Mouse (Mus musculus): ENCODE results near the gene Ctxn1. TPM values are rescaled to one million over a fixed set of nuclear protein-coding genes. Genes with fewer than 3 reads are reported as not detected.
A peak's percentile ranks its signal among the peaks of the same experiment; 100 is the strongest.

Gene Ctxn1
- total and polyA plus RNA-seq, 2 experiments from 2014 or later = 78.5 to 250 TPM

DNA sequence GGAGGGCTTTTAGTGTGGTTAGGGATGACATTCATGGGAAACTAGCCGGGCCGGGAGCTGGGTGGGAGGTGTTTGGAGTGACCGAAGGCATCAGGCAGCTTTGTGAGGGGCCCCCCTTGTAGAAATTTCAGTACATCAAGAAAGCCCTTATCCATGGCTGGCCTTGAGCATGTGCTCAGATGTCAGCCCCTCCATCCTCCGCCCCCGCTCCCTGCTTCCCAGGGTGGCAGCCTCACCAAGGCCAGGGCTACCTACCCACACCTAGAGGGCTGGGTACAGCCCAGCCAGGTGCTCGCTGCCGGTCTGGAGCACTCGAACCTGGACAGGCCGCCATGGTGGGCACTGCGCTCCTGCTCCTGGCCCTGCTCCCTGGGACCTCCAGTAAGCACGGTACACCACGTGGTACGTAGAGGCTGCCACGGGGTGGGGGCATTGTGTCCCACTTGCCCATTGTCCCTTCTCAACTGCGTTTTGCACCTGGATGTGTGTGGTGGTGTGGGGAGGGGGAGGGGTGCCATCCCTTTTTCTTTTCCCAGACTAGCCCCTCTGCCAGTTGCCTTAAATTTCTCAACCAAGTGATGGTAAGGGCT is 11.0 kb downstream of the Ctxn1 start, which contains the start of gene Tgfbr3l:
Gene Tgfbr3l, plus strand, starts transcription at position 264 of the 590 bp plus-strand sequence.
- H3K9ac ChIP-seq (replicated peaks; ENCODE audit: low read length, poor library complexity, severe bottlenecking) = 0 out of 2 replicates have a peak within 1 kb of the TSS, but pooled peaks have one; percentile 1
- 72% methylated on average over 15 of the region's 15 CpGs for WGBS
- ATAC-seq (ENCODE audit: low FRiP score) = no peak
- H3K4me3 ChIP-seq (ENCODE audit: low read depth, low read length) = no peak within 1 kb of the TSS
- H3K4me2 ChIP-seq (ENCODE audit: low read depth, low read length, poor library complexity, severe bottlenecking) = no peak within 1 kb of the TSS
- H3K27me3 ChIP-seq (ENCODE audit: insufficient read depth, low read length) = no peaks in the 10 kb centered on the region
- no peak for TF ChIP-seq CTCF (IDR thresholded peaks at IDR 0.05)
- peaks cover 46% of the 10 kb centered on the region for H3K36me3 ChIP-seq (ENCODE audit: insufficient read depth, low read length)
- H3K4me1 ChIP-seq (ENCODE audit: insufficient read depth, low read length) = no peaks in the 10 kb centered on the region
- no peaks in the 10 kb centered on the region for H3K9me3 ChIP-seq (ENCODE audit: low read length)
- no peak for DNase-seq (ENCODE audit: low spot score)
- H3K27ac ChIP-seq (ENCODE audit: low read depth, low read length) = no peak within 1 kb of the TSS

- Histone ChIP-seq H3K9me3 (ENCODE audit: low read length) (no peaks in the 10 kb centered on the region), H3K4me1 (ENCODE audit: insufficient read depth, low read length) (no peaks in the 10 kb centered on the region), H3K9ac (replicated peaks; ENCODE audit: low read length, poor library complexity, severe bottlenecking) (no peak overlapping the region), H3K27me3 (ENCODE audit: insufficient read depth, low read length) (no peaks in the 10 kb centered on the region), H3K4me3 (ENCODE audit: low read depth, low read length) (no peak overlapping the region), H3K4me2 (ENCODE audit: low read depth, low read length, poor library complexity, severe bottlenecking) (no peak overlapping the region), H3K27ac (ENCODE audit: low read depth, low read length) (no peak overlapping the region), H3K36me3 (ENCODE audit: insufficient read depth, low read length) (peaks cover 52% of the 10 kb centered on the region)
- WGBS = 95% methylated on average over 8 of the region's 8 CpGs
- DNase-seq (ENCODE audit: low spot score) = no peak
- no peak for ATAC-seq (ENCODE audit: low FRiP score)
- TF ChIP-seq CTCF (IDR thresholded peaks at IDR 0.05) = no peak
Observed at GRCm38 (mm10) chr8:4247241-4247640, 11.8 kb downstream of the Ctxn1 start.

DNA sequence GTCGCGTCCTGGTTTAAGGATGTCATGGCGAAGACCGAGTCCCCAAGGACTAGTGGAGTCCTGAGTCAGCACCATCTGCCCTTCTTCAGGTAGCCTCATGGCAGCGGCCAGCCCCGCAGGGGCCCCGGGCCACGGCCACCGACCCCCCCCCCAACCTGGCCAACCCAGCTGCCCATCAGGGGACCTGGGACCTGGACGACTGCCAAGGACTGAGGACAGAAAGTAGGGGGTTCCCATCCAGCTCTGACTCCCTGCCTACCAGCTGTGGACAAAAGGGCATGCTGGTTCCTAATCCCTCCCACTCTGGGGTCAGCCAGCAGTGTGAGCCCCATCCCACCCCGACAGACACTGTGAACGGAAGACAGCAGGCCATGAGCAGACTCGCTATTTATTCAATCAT is 13.3 kb downstream of the Ctxn1 start:
- no peaks in the 10 kb centered on the region for H3K4me1 ChIP-seq (ENCODE audit: insufficient read depth, low read length)
- H3K9me3 ChIP-seq (ENCODE audit: low read length) = no peaks in the 10 kb centered on the region
- ATAC-seq (ENCODE audit: low FRiP score) (no peak), DNase-seq (ENCODE audit: low spot score) (no peak)
- H3K9ac ChIP-seq (replicated peaks; ENCODE audit: low read length, poor library complexity, severe bottlenecking) = no peak overlapping the region
- H3K4me3 ChIP-seq (ENCODE audit: low read depth, low read length) = no peak overlapping the region
- H3K27ac ChIP-seq (ENCODE audit: low read depth, low read length) = no peak overlapping the region
- no peak for TF ChIP-seq CTCF (IDR thresholded peaks at IDR 0.05)
- 79% methylated on average over 12 of the region's 13 CpGs for WGBS
- H3K36me3 ChIP-seq (ENCODE audit: insufficient read depth, low read length) = peaks cover 54% of the 10 kb centered on the region
- no peaks in the 10 kb centered on the region for H3K27me3 ChIP-seq (ENCODE audit: insufficient read depth, low read length)
- H3K4me2 ChIP-seq (ENCODE audit: low read depth, low read length, poor library complexity, severe bottlenecking) = no peak overlapping the region

GRCm38 (mm10) chr8:4245061-4245460 is 14.0 kb downstream of the Ctxn1 start:
- DNase-seq (ENCODE audit: low spot score) (no peak), ATAC-seq (ENCODE audit: low FRiP score) (no peak)
- H3K36me3 ChIP-seq (ENCODE audit: insufficient read depth, low read length) = peaks cover 56% of the 10 kb centered on the region
- no peak overlapping the region for H3K4me3 ChIP-seq (ENCODE audit: low read depth, low read length)
- no peaks in the 10 kb centered on the region for H3K27me3 ChIP-seq (ENCODE audit: insufficient read depth, low read length)
- TF ChIP-seq CTCF (IDR thresholded peaks at IDR 0.05) = no peak
- peaks cover 2% of the 10 kb centered on the region for H3K4me1 ChIP-seq (ENCODE audit: insufficient read depth, low read length)
- no peak overlapping the region for H3K9ac ChIP-seq (replicated peaks; ENCODE audit: low read length, poor library complexity, severe bottlenecking)
- no peak overlapping the region for H3K4me2 ChIP-seq (ENCODE audit: low read depth, low read length, poor library complexity, severe bottlenecking)
- H3K9me3 ChIP-seq (ENCODE audit: low read length) = no peaks in the 10 kb centered on the region
- WGBS = 98% methylated on average over 5 of the region's 5 CpGs
- no peak overlapping the region for H3K27ac ChIP-seq (ENCODE audit: low read depth, low read length)

DNA sequence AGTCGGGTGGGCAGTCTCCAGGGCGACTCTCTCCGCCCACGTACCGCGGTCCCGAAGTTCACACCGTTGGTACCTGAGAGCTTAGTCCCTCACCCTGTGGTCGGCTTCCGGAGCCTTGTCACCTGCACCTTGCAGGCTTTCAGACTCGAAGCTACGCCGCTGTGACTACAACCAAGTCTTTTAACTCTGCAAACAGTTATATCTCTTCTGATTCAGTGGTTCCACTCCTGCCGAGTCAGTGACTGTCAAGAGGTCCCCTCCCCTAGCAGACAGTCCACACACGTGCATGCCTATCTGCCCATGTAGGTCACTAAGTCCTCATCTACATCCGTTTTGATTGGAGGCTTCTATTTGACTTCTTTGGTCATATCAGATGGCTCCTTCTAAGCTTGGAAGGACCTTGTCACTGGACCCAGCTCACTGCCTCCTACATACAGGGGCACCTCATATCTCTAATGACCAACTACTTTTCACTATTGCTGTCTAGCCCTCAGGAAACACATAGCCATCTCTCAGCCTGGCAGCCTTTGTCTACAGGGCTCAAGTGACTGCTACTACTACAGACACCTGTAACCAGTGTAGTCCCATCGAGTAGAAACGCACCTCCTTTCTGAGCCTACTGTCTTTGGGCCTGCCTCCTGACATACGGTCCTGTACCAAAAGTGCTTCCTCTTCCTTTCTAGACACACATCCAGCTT is 19.7 kb downstream of the Ctxn1 start:
- ATAC-seq (ENCODE audit: low FRiP score) = peak; percentile 32
- no peak for DNase-seq (ENCODE audit: low spot score)
- Histone ChIP-seq H3K9ac (replicated peaks; ENCODE audit: low read length, poor library complexity, severe bottlenecking) (peak overlapping the region; percentile 79), H3K36me3 (ENCODE audit: insufficient read depth, low read length) (peaks cover 23% of the 10 kb centered on the region), H3K27ac (ENCODE audit: low read depth, low read length) (peak overlapping the region; percentile 89), H3K4me3 (ENCODE audit: low read depth, low read length) (peak overlapping the region; percentile 82), H3K4me2 (ENCODE audit: low read depth, low read length, poor library complexity, severe bottlenecking) (peak overlapping the region; percentile 85), H3K4me1 (ENCODE audit: insufficient read depth, low read length) (peaks cover 8% of the 10 kb centered on the region), H3K27me3 (ENCODE audit: insufficient read depth, low read length) (no peaks in the 10 kb centered on the region), H3K9me3 (ENCODE audit: low read length) (no peaks in the 10 kb centered on the region)
- 13% methylated on average over 19 of the region's 19 CpGs for WGBS
- no peak for TF ChIP-seq CTCF (IDR thresholded peaks at IDR 0.05)

All from midbrain, postnatal 0 days (tissue).